Mouse (Mus musculus) G1E (cell line): ENCODE measurements around the gene Hist1h2bf. TPM values are rescaled to one million over a fixed set of nuclear protein-coding genes. Genes with fewer than 3 reads are reported as not detected.
"Not testable (repeated sequence)": the region's sequence is repeated elsewhere in the genome, so short reads cannot be mapped to it uniquely, and the experiment has no call there.

ENCODE experiments used
- ATAC-seq: 2 replicates; pipeline ENCODE4 v1.8.0; 2016; ENCODE audit warnings: mild to moderate bottlenecking; ENCODE audit not compliant: insufficient number of reproducible peaks, poor library complexity, low FRiP score, severe bottlenecking; ENCODE audit errors: extremely low read depth
- DNase-seq: peaks from one replicate; pipeline ENCODE4 v3.0.0; 2012; ENCODE audit warnings: low spot score
- H3K27me3 ChIP-seq: 2 replicates; pipeline ENCODE4 v1.6.1; 2012; ENCODE audit warnings: mild to moderate bottlenecking, low read length, inconsistent platforms; ENCODE audit not compliant: insufficient read depth
- H3K36me3 ChIP-seq: replicated peaks from 2 replicates; pipeline ENCODE3; 2012; ENCODE audit warnings: mild to moderate bottlenecking, inconsistent platforms
- H3K4me1 ChIP-seq: 2 replicates; pipeline ENCODE4 v1.6.1; 2012; ENCODE audit warnings: low read depth, low read length, inconsistent platforms, mixed read lengths; ENCODE audit not compliant: insufficient read depth
- H3K4me3 ChIP-seq: 2 replicates; pipeline ENCODE4 v1.5.1; 2012; ENCODE audit warnings: low read depth, mild to moderate bottlenecking, inconsistent platforms, low read length, moderate library complexity, mixed read lengths
- H3K9me3 ChIP-seq: replicated peaks from 2 replicates; pipeline ENCODE4 v1.6.1; 2012; ENCODE audit warnings: inconsistent platforms
- CTCF ChIP-seq: IDR thresholded peaks from 2 replicates; pipeline ENCODE4 v1.5.1; 2012; ENCODE audit warnings: low read depth, low read length, inconsistent platforms, mixed read lengths
- GATA1 ChIP-seq: IDR thresholded peaks from 2 replicates; pipeline ENCODE4 v1.6.1; 2012; ENCODE audit warnings: borderline replicate concordance, low read length, inconsistent platforms, mixed read lengths
- GATA2 ChIP-seq: IDR thresholded peaks from 2 replicates; pipeline ENCODE4 v1.6.1; 2012; ENCODE audit warnings: low read depth, low read length, inconsistent platforms, borderline replicate concordance
- POLR2AphosphoS5 ChIP-seq: IDR thresholded peaks from 2 replicates; pipeline ENCODE4 v1.6.1; 2012; ENCODE audit warnings: low read depth, low read length, inconsistent platforms; ENCODE audit not compliant: insufficient replicate concordance
- TAL1 ChIP-seq: conservative IDR thresholded peaks from 2 replicates; pipeline ENCODE4 v1.6.1; 2012; ENCODE audit warnings: low read depth, low read length, inconsistent platforms, mixed read lengths
- polyA plus RNA-seq: library from polyadenylated mRNA; stranded (reverse); fragments of >175 nt; gene quantifications from 2 replicates; pipeline ENCODE4 v1.2.3, GENCODE M21; 2012
- total RNA-seq, 2 experiments: library from RNA; stranded (forward) in 1 of 2; stranded (reverse) in 1 of 2; fragments of 200-1000 nt in 1 of 2; fragments of >200 nt in 1 of 2; fragmentation: Nextera tagmentation in 1 of 2; gene quantifications; 2 replicates each; pipeline ENCODE4 v1.2.3; 2014 to 2017

The Hist1h2bf gene
- total and polyA plus RNA-seq, 3 experiments, result 5.7 to 748 (median 627) TPM

- Histone ChIP-seq H3K36me3 (no peaks in the 10 kb centered on the region), H3K9me3 (no peaks in the 10 kb centered on the region), H3K4me3 (peak overlapping the region; percentile 69), H3K4me1 (peaks cover 28% of the 10 kb centered on the region), H3K27me3 (no peaks in the 10 kb centered on the region)
- ATAC-seq, result no peak
- TF ChIP-seq GATA1 (no peak), POLR2AphosphoS5 (peak; percentile 98; the same call in 1 of the 2 replicates)
- no peak for DNase-seq
These were observed 2.4 kb upstream of the Hist1h2bf start for GRCm38 (mm10) chr13:23576351-23576881.

DNA sequence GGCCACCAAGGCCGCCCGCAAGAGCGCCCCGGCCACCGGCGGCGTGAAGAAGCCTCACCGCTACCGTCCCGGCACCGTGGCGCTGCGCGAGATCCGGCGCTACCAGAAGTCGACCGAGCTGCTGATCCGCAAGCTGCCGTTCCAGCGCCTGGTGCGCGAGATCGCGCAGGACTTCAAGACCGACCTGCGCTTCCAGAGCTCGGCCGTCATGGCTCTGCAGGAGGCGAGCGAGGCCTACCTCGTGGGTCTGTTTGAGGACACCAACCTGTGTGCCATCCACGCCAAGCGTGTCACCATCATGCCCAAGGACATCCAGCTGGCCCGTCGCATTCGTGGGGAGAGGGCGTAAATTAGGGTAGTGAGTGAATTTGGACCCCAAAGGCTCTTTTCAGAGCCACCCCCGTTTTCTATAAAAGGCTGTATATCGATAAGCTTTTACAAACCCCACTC, 1.9 kb upstream of the Hist1h2bf start:
- Histone ChIP-seq H3K4me3 (peak overlapping the region; percentile 69), H3K4me1 (peaks cover 26% of the 10 kb centered on the region)
- not testable (repeated sequence) for DNase-seq, H3K27me3 ChIP-seq, H3K36me3 ChIP-seq, ATAC-seq, H3K9me3 ChIP-seq
- TF ChIP-seq POLR2AphosphoS5, result peak; percentile 93; the same call in 1 of the 2 replicates

- Histone ChIP-seq H3K4me1 (peaks cover 21% of the 10 kb centered on the region), H3K4me3 (peak within 1 kb of the TSS; percentile 69), H3K9me3 (no peaks in the 10 kb centered on the region), H3K27me3 (no peaks in the 10 kb centered on the region), H3K36me3 (no peaks in the 10 kb centered on the region)
- TF ChIP-seq GATA1 (no peak), CTCF (no peak), POLR2AphosphoS5 (no peak; the same call in 1 of the 2 replicates), GATA2 (no peak), TAL1 (no peak)
- ATAC-seq, result peak; percentile 36; the same call in 1 of the 2 replicates
- DNase-seq, result peak; percentile 51
These were observed 1.4 kb upstream of the Hist1h2bf start, which contains the start of gene Hist1h3d for GRCm38 (mm10) chr13:23575271-23575851. Hist1h3d (plus strand) TSS chr13:23575763.

DNA sequence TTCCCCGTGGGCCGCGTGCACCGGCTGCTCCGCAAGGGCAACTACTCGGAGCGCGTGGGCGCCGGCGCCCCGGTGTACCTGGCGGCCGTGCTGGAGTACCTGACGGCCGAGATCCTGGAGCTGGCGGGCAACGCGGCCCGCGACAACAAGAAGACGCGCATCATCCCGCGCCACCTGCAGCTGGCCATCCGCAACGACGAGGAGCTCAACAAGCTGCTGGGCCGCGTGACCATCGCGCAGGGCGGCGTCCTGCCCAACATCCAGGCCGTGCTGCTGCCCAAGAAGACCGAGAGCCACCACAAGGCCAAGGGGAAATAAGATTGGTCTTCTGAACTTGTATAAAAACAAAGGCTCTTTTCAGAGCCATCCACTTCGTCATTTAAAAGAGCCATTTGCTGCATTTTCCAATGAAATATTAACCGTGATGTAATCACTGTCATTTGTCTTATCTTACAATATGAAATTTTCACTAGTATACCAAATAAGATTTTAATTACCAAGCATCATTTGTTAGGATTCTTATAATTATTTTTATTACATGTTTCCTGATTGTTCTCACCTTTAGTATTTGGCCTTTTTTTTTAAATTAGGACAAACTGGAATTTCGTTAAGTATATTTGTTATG, 662 bp upstream of the Hist1h2bf start:
- peaks cover 20% of the 10 kb centered on the region for H3K4me1 ChIP-seq
- not testable (repeated sequence) for H3K36me3 ChIP-seq, H3K27me3 ChIP-seq, H3K9me3 ChIP-seq, ATAC-seq, DNase-seq
- peak overlapping the region; percentile 64; the same call in 1 of the 2 replicates for H3K4me3 ChIP-seq
- TF ChIP-seq POLR2AphosphoS5, result peak; percentile 82; the same call in 1 of the 2 replicates

DNA sequence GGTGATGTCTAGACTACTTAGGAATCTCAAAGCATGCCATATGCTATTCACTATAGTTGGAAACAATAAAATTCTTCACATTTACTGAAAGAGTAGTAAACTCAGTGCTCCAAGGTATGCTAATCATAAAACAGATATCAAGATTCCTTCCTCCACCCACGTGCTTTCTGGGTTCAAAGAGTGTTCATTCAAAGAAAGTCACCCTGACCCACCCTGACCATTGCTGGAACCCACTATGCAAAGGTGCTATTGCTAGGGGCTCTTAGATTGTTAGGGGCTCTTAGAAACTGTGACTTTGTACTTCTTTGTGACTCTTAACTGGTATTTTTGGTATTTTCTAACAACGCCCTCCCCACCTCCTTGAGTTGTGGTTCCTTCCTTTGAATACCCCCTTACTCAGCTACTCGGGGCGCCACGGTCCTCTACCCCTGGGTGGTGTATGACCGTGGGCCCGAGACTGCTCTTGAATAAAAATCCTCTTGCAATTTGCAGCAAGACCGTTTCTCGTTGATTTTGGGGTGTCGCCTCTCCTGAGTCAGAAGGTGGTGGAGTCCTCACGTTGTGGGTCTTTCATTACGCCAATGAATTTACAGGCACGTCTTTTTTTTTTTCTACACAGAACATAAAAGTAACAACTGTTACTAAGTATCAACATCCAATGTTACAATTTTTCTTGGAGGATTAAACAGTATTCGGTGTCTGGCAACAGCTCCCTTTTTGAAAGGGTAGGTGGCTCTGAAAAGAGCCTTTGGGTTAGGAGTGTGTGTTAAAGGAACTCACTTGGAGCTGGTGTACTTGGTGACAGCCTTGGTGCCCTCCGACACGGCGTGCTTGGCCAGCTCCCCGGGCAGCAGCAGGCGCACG, 730 bp downstream of the Hist1h2bf start:
- Histone ChIP-seq H3K4me3 (peak overlapping the region; percentile 64; the same call in 1 of the 2 replicates), H3K4me1 (peaks cover 23% of the 10 kb centered on the region)
- not testable (repeated sequence) for ATAC-seq, DNase-seq, H3K27me3 ChIP-seq, H3K9me3 ChIP-seq, H3K36me3 ChIP-seq

GRCm38 (mm10) chr13:23572218-23573033, 1.6 kb downstream of the Hist1h2bf start:
- no peaks in the 10 kb centered on the region for H3K27me3 ChIP-seq
- DNase-seq, result no peak
- no peak for ATAC-seq
- H3K4me3 ChIP-seq, result peak overlapping the region; percentile 15; the same call in 1 of the 2 replicates
- no peak for TF ChIP-seq GATA1
- no peak for TF ChIP-seq TAL1
- no peak for TF ChIP-seq GATA2
- no peak for TF ChIP-seq CTCF
- TF ChIP-seq POLR2AphosphoS5, result peak; percentile 97; the same call in 1 of the 2 replicates
- peaks cover 26% of the 10 kb centered on the region for H3K4me1 ChIP-seq
- no peaks in the 10 kb centered on the region for H3K36me3 ChIP-seq
- no peaks in the 10 kb centered on the region for H3K9me3 ChIP-seq
